Mouse (Mus musculus): Measurements from ENCODE around the gene Samt4. TPM values are rescaled to one million over a fixed set of nuclear protein-coding genes. Genes with fewer than 3 reads are reported as not detected.
"Not testable (repeated sequence)": the region's sequence is repeated elsewhere in the genome, so short reads cannot be mapped to it uniquely, and the experiment has no call there.

Gene Samt4
- polyA plus RNA-seq (2012; rRNA removed) = not detected in 2 replicates

DNA sequence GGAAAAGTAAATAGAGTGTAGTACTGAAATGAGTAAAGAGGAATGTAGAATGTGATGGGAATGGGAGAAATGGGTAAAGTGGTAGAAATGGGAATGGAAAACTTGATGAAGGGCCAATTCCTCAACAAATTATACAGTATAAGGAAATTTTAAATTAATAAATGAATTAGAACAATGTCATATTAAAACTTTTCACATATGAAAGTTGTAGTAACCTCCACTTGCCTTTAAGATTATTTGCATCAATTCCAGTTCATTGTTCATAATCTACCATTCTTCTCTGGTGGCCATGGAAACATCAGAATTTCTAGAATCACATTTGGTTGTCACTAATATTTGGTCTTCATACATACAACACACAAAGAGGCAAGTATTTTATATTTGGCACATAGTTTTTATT is at the start of gene Samt4:
Gene Samt4 (plus strand): TSS at position 301 of the 400 bp plus-strand sequence.
- no peak within 1 kb of the TSS for H3K4me3 ChIP-seq (ENCODE audit: insufficient read depth, low read length)
- no peaks in the 10 kb centered on the region for H3K4me1 ChIP-seq (ENCODE audit: control insufficient read depth, insufficient read depth, low read length)
- TF ChIP-seq CTCF (IDR thresholded peaks at IDR 0.05; ENCODE audit: extremely low read depth, insufficient read depth, low read length) = no peak
- no peak for TF ChIP-seq POLR2A (IDR thresholded peaks at IDR 0.05; ENCODE audit: extremely low read depth, insufficient read depth, low read length)
- H3K27ac ChIP-seq (ENCODE audit: insufficient read depth, low read length) = no peak within 1 kb of the TSS

DNA sequence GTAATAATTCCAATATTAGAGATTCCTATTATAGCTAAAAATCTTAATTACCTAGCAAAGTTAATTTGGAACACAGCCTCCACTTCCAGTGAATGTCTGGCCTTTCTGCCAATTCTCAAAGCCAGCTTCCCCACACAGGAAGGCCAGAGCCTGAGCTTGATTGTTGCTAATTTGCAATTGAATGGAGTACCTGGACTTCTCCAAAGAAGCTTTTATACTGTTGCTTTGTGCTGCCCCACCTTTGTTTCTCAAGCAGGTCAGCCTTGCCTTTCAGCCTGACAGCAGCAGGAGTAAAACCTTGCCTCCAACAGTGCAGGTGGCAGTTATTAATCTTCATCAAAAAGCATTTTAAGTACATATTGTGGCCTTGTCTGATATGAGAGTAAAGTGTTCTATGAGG is 38.1 kb upstream of the Samt4 start:
- H3K4me3 ChIP-seq (ENCODE audit: insufficient read depth, low read length); H3K27ac ChIP-seq (ENCODE audit: insufficient read depth, low read length): not testable (repeated sequence)

DNA sequence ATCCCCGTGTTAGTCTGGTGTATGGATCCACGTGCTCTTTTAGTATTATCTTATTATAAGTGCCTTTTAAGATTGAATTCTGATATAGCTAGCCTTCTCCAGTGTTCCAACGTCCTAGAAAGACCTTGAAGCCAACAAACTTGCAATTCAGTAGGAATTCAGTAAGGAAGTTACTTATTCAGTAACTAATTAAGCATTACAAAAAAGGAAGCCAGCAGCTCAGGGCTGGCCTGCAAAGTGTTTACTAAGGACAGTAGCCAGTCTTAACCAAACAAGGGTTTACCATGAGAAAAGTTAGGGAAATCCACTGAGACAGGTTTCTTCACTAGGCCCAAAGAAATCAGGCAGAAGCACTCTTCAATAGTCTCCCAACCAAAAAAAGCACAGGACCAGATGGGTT is 13.4 kb upstream of the Samt4 start:
- H3K4me3 ChIP-seq (ENCODE audit: insufficient read depth, low read length); H3K27ac ChIP-seq (ENCODE audit: insufficient read depth, low read length); H3K4me1 ChIP-seq (ENCODE audit: control insufficient read depth, insufficient read depth, low read length): not testable (repeated sequence)

More for the DNA sequence above, 38.1 kb upstream of the Samt4 start:
- not testable (repeated sequence) for H3K4me1 ChIP-seq (ENCODE audit: control insufficient read depth, insufficient read depth, low read length)

Other genes with a start within 250 kb of the Samt4 start
- not detected in 2 replicates for gene 4930524N10Rik, start 138.6 kb upstream of the Samt4 start, polyA plus RNA-seq (2012; rRNA removed)
- not detected in 2 replicates for gene Samt2, start 97.4 kb downstream of the Samt4 start, polyA plus RNA-seq (2012; rRNA removed)